Mouse (Mus musculus) retina, adult 2 months (tissue): ENCODE results near the gene Zhx3.

Experiments
- DNase-seq: peaks from one replicate; pipeline ENCODE4 v3.0.0-alpha.2; 2012; ENCODE audit warnings: low read depth, low spot score

The Zhx3 gene

GRCm38 (mm10) chr2:160882436-160882835 lies 9.6 kb upstream of the Zhx3 start:
- no peak for DNase-seq

GRCm38 (mm10) chr2:160881462-160882101 lies 8.8 kb upstream of the Zhx3 start:
- DNase-seq, result no peak

GRCm38 (mm10) chr2:160880453-160881195 lies 7.8 kb upstream of the Zhx3 start, which contains the start of gene Lpin3:
Lpin3 (plus strand) TSS chr2:160880670.
- DNase-seq, result no peak

- no peak for DNase-seq
Observed at GRCm38 (mm10) chr2:160876115-160876514, 3.3 kb upstream of the Zhx3 start.

- no peak for DNase-seq
Observed at GRCm38 (mm10) chr2:160874231-160874877, 1.6 kb upstream of the Zhx3 start.

DNA sequence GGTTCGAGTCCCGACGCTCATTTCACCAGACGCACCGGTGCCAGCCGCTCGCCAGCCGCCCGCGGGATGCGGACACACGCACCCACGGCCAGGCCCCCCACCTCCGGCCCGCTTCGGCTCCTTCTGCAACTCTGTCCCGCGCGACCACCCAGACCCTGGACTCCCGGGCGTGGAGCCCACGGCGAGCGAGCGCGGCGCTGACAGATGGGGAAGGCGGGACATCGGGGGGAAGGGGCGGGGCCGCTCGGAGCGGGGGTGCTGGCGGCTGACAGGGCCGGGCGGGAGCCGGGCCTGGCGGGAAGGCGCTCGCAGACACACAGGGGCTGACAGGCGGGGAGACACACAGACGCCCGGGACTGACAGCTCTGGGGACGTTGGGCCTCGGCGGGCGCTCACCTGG lies 403 bp downstream of the Zhx3 start:
- DNase-seq, result peak; percentile 51

- no peak for DNase-seq
Observed at GRCm38 (mm10) chr2:160871310-160871709, 1.5 kb downstream of the Zhx3 start.

DNA sequence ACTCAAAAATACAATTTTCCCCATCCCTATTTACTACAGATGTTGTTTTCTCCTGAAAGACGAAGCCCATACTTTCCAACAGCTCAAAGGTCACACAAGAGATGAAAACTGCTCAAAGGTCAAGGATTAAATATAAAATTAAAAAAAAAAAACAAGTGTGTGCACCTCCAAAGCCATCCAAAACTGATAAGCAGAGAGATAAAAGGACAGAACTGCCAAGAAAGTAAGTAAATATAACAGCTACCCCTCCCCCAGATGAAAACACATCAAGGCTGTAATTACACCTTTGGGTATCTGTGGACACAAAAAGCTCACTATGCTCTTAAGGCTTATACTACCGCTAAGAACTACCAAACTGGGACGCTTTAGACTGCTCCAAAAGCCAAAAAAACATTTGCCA lies 3.4 kb downstream of the Zhx3 start:
- DNase-seq, result no peak

DNA sequence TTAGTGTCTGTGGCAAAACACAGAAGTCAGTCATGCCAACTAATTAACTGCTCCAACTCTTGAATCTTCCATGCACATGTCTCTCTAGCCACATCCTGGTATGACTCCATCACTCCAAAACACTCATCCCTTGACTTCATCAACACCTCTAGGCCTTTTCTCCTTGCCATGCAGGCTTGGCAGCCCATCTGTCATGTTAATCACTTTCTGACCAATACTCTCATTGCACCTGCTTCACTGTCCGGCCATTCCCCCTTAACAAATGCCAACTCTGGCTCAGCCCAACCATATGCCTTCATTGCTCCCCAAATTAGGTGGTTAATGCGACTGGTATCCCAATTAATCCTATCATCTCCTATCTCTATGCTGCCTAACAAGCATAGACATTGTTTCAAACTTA lies 7.5 kb downstream of the Zhx3 start:
- DNase-seq, result no peak

DNA sequence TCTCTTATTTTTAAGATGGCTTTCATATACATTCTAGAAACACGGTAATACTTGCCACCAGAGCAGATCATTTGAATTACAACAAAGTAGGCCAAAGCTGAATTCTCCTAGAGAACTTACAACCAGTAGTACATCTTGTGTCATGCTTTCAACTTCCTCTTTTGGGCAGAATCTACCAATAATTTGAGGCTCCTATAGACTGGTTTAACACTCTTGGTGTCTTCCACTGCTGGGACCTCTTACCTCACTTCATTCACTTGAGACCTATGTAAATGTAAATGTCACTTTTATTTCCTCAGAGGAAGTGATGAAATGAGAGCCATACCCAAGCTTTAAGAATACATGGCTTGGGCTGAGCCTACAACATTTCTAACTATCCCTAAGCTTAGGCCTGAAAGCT lies 8.7 kb downstream of the Zhx3 start:
- DNase-seq, result no peak

DNA sequence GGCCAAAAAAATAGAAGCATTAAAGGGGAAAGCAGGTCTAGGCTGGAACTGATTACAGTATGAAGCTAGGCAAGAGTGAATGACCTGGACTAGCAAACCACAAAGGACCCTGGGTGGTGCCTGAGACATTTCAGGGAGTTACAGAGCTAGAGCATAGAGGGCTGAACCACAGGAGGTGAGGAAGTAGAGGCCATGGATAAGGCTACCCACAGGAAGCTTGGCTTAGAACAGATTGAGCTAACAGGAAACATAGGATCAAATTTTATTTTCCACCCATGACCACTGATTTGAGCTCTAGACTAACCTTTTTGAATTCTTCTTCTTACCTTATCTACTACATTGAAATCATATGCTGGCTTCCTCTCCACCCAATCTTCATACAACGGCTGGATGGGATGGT lies 12.4 kb downstream of the Zhx3 start:
- DNase-seq, result no peak

DNA sequence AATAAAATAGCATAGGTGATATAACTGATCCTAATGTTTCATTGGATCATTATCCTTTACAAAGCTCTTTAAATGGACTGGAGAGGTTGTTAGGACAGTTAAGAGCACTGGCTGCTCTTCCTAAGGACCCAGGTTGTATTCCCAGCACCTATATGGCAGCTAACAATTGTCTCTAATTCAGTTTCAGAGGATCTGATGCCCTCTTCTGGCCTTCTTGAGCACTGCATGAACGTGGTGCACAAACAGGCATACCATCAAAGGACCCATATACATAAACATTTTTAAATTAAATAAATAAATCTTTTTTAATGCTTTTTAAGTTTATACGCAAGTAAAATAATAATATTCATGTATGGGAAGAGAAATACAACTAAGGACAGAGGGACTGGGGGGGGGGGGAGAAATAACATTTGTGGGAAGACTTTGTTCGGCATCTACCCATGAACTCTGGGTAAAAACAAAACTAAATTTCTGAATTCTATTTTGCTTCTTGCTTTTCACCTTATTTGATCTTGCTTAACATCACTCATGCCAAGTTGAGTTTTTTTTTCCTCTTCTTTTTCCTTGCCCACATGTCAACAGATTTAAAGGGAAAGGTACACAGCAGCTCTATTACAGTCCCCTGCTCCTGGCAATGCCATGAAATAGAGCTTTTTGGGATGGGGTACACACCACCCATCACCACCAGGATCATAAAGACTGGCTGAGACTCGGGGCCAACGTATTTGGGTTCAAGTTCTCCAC lies 16.3 kb downstream of the Zhx3 start:
- no peak for DNase-seq

DNA sequence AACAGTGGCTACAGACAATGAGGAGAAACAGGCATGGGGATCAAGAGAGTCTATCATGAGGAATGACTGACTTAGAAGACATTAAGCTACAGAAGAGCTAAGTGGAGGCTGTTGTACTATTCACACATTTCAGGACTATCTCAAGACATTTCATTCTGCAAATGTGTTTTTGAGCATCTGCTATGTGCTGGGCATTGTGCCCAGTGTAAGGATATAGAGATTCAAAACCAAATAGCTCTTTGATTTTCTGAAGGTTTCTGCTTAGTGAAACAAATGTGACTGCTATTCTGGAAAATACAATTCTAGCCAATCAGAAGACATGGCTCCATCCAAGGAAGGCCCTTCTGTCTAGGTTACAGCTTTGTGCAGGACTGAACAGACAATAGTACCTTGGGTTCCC lies 18.1 kb downstream of the Zhx3 start:
- DNase-seq, result no peak

- DNase-seq, result no peak
Observed at GRCm38 (mm10) chr2:160850360-160850759, 22.4 kb downstream of the Zhx3 start.

- DNase-seq, result no peak
Observed at GRCm38 (mm10) chr2:160849617-160850240, 23.1 kb downstream of the Zhx3 start.

- no peak for DNase-seq
Observed at GRCm38 (mm10) chr2:160848186-160848585, 24.6 kb downstream of the Zhx3 start.

- DNase-seq, result no peak
Observed at GRCm38 (mm10) chr2:160847664-160848063, 25.1 kb downstream of the Zhx3 start.

DNA sequence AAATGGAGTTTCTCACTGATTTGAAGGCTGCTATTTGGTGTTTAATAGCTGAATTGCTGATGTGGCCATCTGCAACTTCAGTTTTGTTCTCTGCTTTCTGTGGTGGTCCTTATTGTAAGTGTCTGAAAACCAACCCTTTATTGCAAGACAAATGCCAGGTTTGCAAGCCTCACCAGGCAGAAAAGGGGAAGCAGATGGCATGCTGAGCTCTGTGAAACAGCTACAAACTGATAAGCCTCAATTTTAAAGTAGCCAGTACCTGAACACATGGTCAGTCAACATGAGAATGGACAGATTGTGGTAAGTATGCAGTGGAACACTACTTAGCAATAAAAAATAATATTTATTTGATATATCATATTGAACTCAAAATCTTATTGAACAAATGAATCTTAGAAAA lies 32.0 kb downstream of the Zhx3 start:
- no peak for DNase-seq

DNA sequence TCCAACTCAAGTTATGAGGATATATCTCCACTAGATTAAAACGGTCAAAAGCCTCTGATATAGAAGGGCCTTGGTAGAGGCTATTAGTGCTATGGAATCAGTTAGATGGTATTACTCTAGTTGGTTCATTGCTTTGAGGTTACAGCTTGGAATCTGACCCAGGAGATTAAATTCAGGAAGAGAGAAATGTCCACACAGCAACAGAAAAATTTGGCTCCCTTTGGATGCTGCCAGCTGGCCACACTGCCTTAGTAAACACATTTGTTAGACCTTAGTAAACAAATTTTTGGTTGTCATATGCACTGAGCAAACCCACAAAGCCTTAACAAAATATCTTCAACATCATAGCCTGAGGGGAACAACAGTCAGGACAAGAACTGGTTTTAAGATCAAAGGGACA lies 62.0 kb downstream of the Zhx3 start:
- DNase-seq, result no peak

DNA sequence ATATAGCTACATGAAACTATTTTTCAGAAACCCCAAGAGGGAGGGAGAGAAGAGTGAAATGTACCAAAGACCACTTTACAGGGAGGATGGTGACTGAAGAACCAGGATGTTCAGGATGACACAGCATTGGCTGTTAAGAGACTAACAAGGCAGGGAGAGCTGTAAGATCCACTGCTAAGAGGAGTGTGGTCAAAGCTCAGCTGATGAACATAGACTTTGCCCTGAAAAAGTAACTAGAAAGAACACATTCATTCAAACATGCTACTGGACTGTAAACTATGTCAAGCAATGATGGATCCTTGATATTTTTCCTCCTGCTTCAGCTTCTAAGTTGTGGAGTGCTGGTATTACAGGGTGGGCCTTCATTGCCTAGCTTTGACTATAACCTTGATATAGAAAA lies 62.4 kb downstream of the Zhx3 start:
- DNase-seq, result no peak

GRCm38 (mm10) chr2:160806091-160806521 lies 66.7 kb downstream of the Zhx3 start:
- DNase-seq, result no peak
